Mouse (Mus musculus) heart, adult 9 months (tissue): Measurements from ENCODE around the gene Tmem214.
A peak's percentile ranks its signal among the peaks of the same experiment; 100 is the strongest.

Source experiments
- DNase-seq, 2 experiments: peaks; one replicate each; pipeline ENCODE4 v3.0.0; 2022; ENCODE audit warnings: low spot score in 2 of 2

Gene Tmem214

GRCm38 (mm10) chr5:30867712-30868111 lies at the start of gene Tmem214:
Gene Tmem214 (plus strand): TSS chr5:30868012.
- no peak for DNase-seq

- DNase-seq = no peak
These were observed 49.0 kb upstream of the Tmem214 start for GRCm38 (mm10) chr5:30818758-30819309.

GRCm38 (mm10) chr5:30822689-30823088 lies 45.1 kb upstream of the Tmem214 start:
- DNase-seq = no peak

GRCm38 (mm10) chr5:30823091-30823490 lies 44.7 kb upstream of the Tmem214 start:
- DNase-seq = no peak

- DNase-seq = no peak
These were observed 43.5 kb upstream of the Tmem214 start for GRCm38 (mm10) chr5:30824124-30824988.

GRCm38 (mm10) chr5:30825166-30825565 lies 42.6 kb upstream of the Tmem214 start:
- DNase-seq = no peak

GRCm38 (mm10) chr5:30825821-30826220 lies 42.0 kb upstream of the Tmem214 start:
- DNase-seq = no peak

GRCm38 (mm10) chr5:30833416-30833815 lies 34.4 kb upstream of the Tmem214 start:
- no peak for DNase-seq

GRCm38 (mm10) chr5:30839731-30840130 lies 28.1 kb upstream of the Tmem214 start:
- no peak for DNase-seq

- DNase-seq = no peak
These were observed 25.9 kb upstream of the Tmem214 start for GRCm38 (mm10) chr5:30841896-30842295.

GRCm38 (mm10) chr5:30849891-30850555 lies 17.8 kb upstream of the Tmem214 start:
- no peak for DNase-seq

- DNase-seq = no peak
These were observed 17.3 kb upstream of the Tmem214 start for GRCm38 (mm10) chr5:30850556-30850925.

GRCm38 (mm10) chr5:30853522-30853921 lies 14.3 kb upstream of the Tmem214 start:
- DNase-seq = no peak

GRCm38 (mm10) chr5:30855674-30856073 lies 12.1 kb upstream of the Tmem214 start:
- DNase-seq = no peak

- no peak for DNase-seq
These were observed 11.7 kb upstream of the Tmem214 start for GRCm38 (mm10) chr5:30856124-30856523.

GRCm38 (mm10) chr5:30863852-30864251 lies 4.0 kb upstream of the Tmem214 start:
- DNase-seq = no peak

GRCm38 (mm10) chr5:30864322-30864721 lies 3.5 kb upstream of the Tmem214 start:
- DNase-seq = no peak

- DNase-seq = no peak
These were observed 941 bp upstream of the Tmem214 start for GRCm38 (mm10) chr5:30866871-30867270.

GRCm38 (mm10) chr5:30868981-30869380 lies 1.2 kb downstream of the Tmem214 start:
- DNase-seq = peak in 1 of 2 experiments; percentile 37

- peak; percentile 89 to 90 for DNase-seq
These were observed 1.8 kb downstream of the Tmem214 start for GRCm38 (mm10) chr5:30869405-30870130.

- no peak for DNase-seq
These were observed 2.3 kb downstream of the Tmem214 start for GRCm38 (mm10) chr5:30870131-30870406.

- DNase-seq = no peak
These were observed 4.8 kb downstream of the Tmem214 start for GRCm38 (mm10) chr5:30872574-30872973.
